Mouse (Mus musculus): ENCODE measurements around the gene Copb1. TPM values are rescaled to one million over a fixed set of nuclear protein-coding genes. Genes with fewer than 3 reads are reported as not detected.

Copb1 gene
- polyA plus RNA-seq, 1 experiment from 2014 or later, result 83.1 TPM

DNA sequence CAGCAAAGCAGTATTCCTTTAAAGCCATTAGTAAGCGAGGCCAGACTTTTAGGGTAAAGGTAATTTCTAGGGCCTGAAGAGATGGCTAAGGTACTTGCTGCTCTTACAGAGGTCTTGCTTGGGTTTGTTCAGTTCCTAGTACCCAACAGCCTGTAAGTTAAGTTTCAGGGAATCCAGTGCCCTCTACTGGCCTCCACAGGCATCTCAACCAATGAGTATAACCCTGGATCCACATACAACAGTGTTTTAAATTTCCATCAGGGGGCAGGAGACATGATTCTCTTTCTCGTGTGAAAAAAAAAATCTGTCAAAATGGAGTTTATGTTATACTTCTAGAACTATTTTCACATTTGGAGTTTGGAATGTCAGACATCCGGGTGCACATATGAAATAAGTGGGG is 27.2 kb upstream of the Copb1 start:
- 56% methylated on average over 3 of the region's 3 CpGs for WGBS
- no peak for ATAC-seq (ENCODE audit: low FRiP score)

DNA sequence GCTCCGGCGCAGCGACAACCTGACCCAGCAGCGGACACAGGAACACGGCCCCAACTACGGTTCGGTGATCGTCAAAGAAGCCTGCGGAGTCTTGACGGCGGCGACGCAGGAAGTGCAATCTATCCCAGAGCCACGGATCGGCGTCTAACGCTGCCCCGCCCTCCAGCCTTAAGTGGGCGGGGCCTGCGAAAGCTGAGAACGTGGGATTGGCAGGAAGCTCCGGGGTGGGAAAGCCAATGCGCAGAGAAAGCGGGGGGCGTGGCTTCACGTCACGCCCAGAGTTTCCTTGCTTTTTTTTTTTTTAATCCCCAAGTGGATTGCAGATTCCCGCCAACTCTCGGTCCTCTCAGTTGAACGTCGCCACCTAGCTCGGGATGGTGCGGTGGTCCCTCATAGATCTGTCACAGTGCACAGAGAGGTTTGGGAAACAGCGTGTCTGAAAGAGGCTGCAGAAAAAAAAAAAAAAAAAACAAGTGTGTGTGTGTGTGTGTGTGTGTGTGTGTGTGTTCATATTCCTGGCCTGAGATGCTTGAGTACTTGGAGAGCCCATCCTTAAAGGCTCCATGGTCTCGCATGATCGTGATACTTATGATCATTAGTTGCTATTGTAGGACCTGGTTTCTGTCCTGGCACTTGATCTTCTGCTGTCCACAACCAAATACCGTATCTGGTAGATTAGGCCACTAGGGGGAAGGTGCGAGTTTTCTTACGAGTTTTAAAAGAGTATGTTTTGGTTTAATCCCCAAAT is 21.7 kb upstream of the Copb1 start, which contains the start of gene Psma1:
Gene Psma1, minus strand, starts transcription at position 114 of the 748 bp plus-strand sequence.
- WGBS, result under 1% methylated on average over 39 of the region's 39 CpGs
- H3K36me3 ChIP-seq, result peaks cover 17% of the 10 kb centered on the region
- H3K9ac ChIP-seq (replicated peaks), result peak within 1 kb of the TSS; percentile 89
- H3K27ac ChIP-seq (replicated peaks), result peak within 1 kb of the TSS; percentile 83
- no peaks in the 10 kb centered on the region for H3K9me3 ChIP-seq (replicated peaks)
- peak within 1 kb of the TSS; percentile 88 for H3K4me3 ChIP-seq (replicated peaks)
- peak within 1 kb of the TSS; percentile 87 for H3K4me2 ChIP-seq
- peak; percentile 94 for ATAC-seq (ENCODE audit: low FRiP score)
- peaks cover 14% of the 10 kb centered on the region for H3K4me1 ChIP-seq
- H3K27me3 ChIP-seq (replicated peaks), result no peaks in the 10 kb centered on the region

More for the DNA sequence above, 27.2 kb upstream of the Copb1 start:
- no peaks in the 10 kb centered on the region for H3K36me3 ChIP-seq
- H3K27ac ChIP-seq (replicated peaks), result no peak overlapping the region
- no peak overlapping the region for H3K4me3 ChIP-seq (replicated peaks)
- H3K9ac ChIP-seq (replicated peaks), result no peak overlapping the region
- no peaks in the 10 kb centered on the region for H3K9me3 ChIP-seq (replicated peaks)
- H3K4me1 ChIP-seq, result no peaks in the 10 kb centered on the region; the same call in 1 of the 2 replicates
- H3K27me3 ChIP-seq (replicated peaks), result no peaks in the 10 kb centered on the region
- H3K4me2 ChIP-seq, result no peak overlapping the region

DNA sequence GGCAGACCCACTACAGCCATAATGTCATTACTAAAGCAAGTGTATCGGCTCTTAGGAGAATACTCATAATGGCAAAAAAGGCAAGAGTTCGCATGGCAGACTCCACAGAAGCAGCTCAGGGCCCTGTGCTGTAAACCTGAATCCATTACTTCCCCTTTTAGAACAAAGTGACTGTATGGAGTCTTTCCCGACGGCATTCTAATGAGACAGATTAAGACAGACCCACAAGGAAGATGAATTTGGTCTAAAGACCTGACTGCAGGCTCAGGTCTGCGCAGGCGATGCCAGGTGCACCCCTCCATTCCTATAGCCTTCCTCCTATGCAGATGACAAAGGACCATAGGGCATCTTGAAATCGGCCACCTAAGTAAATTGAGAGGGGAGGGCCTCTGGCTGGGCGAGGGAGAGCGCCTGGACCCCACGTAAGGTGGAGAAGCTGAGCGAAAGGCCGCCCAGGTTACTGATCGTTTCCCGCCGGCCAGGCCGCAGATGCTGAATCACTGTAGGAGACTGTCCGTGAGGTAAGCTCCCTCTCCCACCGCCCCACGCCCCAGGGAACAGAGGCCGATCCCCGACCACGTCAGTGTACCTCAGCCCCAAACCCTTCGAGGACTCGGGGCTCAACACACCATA is 21.0 kb upstream of the Copb1 start:
- no peaks in the 10 kb centered on the region for H3K27me3 ChIP-seq (replicated peaks)
- WGBS, result 1% methylated on average over 24 of the region's 24 CpGs
- peak; percentile 85 for ATAC-seq (ENCODE audit: low FRiP score)

DNA sequence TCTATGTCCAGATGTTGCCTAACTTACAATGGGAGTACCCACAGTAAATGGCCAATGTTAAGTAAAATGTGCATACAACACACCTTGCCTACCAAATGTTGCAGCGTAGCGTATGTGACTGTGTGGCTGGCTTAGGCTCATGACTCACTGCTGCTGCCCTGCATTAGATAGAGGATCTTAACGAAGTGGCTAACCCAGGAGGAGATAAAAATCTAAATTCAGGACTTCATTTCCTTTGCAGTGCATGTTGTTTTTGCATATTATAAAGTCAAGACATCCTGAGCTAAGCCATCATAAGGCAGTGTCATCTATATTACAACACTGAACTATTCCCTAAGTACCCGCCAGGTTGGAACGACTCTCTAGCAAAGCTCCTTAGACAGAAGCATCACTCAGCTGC is 13.9 kb upstream of the Copb1 start:
- no peak for ATAC-seq (ENCODE audit: low FRiP score)
- Histone ChIP-seq H3K9me3 (replicated peaks) (no peaks in the 10 kb centered on the region), H3K9ac (replicated peaks) (no peak overlapping the region), H3K27me3 (replicated peaks) (no peaks in the 10 kb centered on the region), H3K4me2 (no peak overlapping the region), H3K27ac (replicated peaks) (no peak overlapping the region), H3K4me3 (replicated peaks) (no peak overlapping the region), H3K4me1 (no peaks in the 10 kb centered on the region), H3K36me3 (peaks cover 78% of the 10 kb centered on the region)
- WGBS, result 96% methylated on average over 5 of the region's 5 CpGs

More for the DNA sequence above, 21.0 kb upstream of the Copb1 start:
- Histone ChIP-seq H3K9me3 (replicated peaks) (no peaks in the 10 kb centered on the region), H3K4me2 (peak overlapping the region; percentile 87), H3K9ac (replicated peaks) (peak overlapping the region; percentile 89), H3K4me1 (peaks cover 14% of the 10 kb centered on the region), H3K4me3 (replicated peaks) (peak overlapping the region; percentile 88), H3K36me3 (peaks cover 18% of the 10 kb centered on the region), H3K27ac (replicated peaks) (peak overlapping the region; percentile 83)

DNA sequence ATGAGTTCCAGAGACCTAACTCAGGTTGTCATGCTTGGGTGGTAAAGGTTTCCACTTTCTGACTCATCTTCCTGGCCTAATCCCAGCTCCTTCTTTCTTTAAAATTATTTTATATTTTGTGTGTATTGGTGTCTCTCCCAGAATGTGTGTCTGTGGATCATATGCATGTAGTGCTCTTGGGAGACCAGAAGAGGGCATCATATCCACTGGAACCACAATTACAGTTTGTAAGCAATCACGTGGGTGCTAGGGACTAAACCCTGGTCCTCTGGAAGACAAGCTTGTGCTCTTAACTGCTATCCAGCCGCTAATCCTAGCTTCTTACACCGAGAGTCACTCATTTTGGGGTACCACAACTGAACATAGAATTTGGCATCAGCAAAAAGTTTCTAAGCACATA is 2.8 kb downstream of the Copb1 start:
- ATAC-seq (ENCODE audit: low FRiP score), result no peak
- no peaks in the 10 kb centered on the region for H3K27me3 ChIP-seq (replicated peaks)
- no peaks in the 10 kb centered on the region for H3K9me3 ChIP-seq (replicated peaks)
- no peak overlapping the region for H3K4me2 ChIP-seq
- peaks cover 11% of the 10 kb centered on the region for H3K4me1 ChIP-seq
- H3K4me3 ChIP-seq (replicated peaks), result no peak overlapping the region
- H3K9ac ChIP-seq (replicated peaks), result no peak overlapping the region
- H3K27ac ChIP-seq (replicated peaks), result no peak overlapping the region
- peaks cover 44% of the 10 kb centered on the region for H3K36me3 ChIP-seq
- WGBS, result 92% methylated on average over 3 of the region's 3 CpGs

DNA sequence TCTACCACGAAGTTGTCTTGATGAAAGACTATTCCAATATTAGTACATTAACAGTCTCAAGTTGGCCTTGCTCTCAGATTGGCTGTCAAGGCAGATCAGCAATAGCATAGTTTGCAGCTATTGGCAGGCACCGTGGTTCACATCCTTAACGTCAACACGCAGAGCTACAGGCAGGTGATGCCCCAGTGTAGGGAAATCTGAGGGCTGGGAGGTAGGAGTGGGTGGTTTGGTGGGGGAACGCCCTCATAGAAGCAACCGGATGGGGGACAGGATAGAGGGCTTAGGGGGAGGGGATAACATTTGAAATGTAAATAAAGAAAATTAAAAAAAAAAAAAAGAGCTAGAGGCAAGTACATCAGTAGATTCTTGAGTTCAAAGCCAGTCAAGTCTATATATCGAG is 20.5 kb downstream of the Copb1 start:
- ATAC-seq (ENCODE audit: low FRiP score), result no peak

DNA sequence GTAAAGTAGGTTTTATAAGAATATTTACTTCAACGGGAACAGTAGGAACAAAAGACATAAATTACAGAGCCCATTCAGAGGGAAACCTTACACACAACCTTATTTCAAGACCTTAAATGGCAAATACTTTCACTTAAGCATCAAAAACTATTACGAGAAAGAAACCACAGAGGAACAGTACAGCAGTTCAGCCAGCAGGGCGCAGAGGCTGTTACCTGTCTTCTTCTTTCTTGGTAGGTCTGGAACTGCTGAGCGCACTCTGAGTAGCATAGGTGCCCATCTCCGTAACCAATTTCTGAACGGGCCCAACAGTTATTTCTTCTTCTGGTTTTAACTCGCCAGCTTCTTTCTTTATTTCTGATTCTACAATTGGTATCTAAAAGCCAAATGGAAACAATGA is 21.5 kb downstream of the Copb1 start:
- H3K27me3 ChIP-seq (replicated peaks), result no peaks in the 10 kb centered on the region
- H3K4me3 ChIP-seq (replicated peaks), result no peak overlapping the region
- ATAC-seq (ENCODE audit: low FRiP score), result no peak
- no peak overlapping the region for H3K9ac ChIP-seq (replicated peaks)
- H3K27ac ChIP-seq (replicated peaks), result no peak overlapping the region
- WGBS, result 96% methylated on average over 7 of the region's 7 CpGs
- no peak overlapping the region for H3K4me2 ChIP-seq
- H3K4me1 ChIP-seq, result no peaks in the 10 kb centered on the region
- H3K36me3 ChIP-seq, result peaks cover 66% of the 10 kb centered on the region
- no peaks in the 10 kb centered on the region for H3K9me3 ChIP-seq (replicated peaks)

More for the DNA sequence above, 20.5 kb downstream of the Copb1 start:
- Histone ChIP-seq H3K4me3 (replicated peaks) (no peak overlapping the region), H3K4me1 (no peaks in the 10 kb centered on the region), H3K27ac (replicated peaks) (no peak overlapping the region), H3K27me3 (replicated peaks) (no peaks in the 10 kb centered on the region), H3K9me3 (replicated peaks) (no peaks in the 10 kb centered on the region), H3K9ac (replicated peaks) (no peak overlapping the region), H3K36me3 (peaks cover 64% of the 10 kb centered on the region), H3K4me2 (no peak overlapping the region)
- WGBS, result 88% methylated on average over 7 of the region's 7 CpGs

DNA sequence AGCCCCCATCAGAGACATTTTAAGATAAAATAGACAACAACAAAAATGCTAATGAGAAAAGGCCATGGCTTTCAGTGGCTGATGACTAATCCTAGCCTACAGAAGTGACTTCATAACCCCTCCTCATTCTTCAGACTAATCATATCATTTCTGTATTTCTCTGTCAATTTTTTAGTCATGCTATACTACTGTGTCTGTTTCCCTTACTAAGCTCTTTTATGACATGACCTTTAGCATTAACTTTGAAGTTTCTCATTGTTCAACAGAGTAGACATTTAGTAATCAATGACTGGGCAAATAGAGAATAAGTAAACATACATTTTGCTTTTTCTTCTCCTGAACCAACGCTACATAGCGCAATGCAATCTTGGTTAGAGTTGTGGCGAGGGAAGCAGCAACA is 22.7 kb downstream of the Copb1 start:
- Histone ChIP-seq H3K36me3 (peaks cover 66% of the 10 kb centered on the region), H3K27ac (replicated peaks) (no peak overlapping the region)
- no peak for ATAC-seq (ENCODE audit: low FRiP score)

DNA sequence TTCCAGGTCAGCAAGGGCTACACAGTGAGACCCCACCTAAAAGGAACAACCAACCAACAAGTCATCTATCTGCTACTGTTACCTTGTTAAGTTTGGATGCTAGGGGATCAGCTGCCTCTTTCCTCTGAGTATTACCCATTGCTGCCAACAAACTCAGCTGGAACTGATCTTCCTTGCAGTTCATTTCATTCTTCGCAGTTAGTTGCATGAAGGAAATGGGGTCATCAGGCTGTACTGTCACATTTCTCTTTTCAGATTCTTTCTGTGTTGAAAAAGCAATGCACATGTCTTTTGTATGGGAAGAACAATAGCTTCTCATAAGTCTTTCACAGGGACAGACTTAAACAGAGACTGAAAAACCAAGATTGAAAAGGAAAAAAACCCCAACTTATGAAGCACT is 28.0 kb downstream of the Copb1 start:
- ATAC-seq (ENCODE audit: low FRiP score), result no peak
- Histone ChIP-seq H3K27ac (replicated peaks) (no peak overlapping the region), H3K4me3 (replicated peaks) (no peak overlapping the region), H3K9ac (replicated peaks) (no peak overlapping the region), H3K4me1 (no peaks in the 10 kb centered on the region), H3K27me3 (replicated peaks) (no peaks in the 10 kb centered on the region), H3K36me3 (peaks cover 59% of the 10 kb centered on the region), H3K4me2 (no peak overlapping the region), H3K9me3 (replicated peaks) (no peaks in the 10 kb centered on the region)
- WGBS, result 89% methylated on average over 1 of the region's 1 CpGs

More for the DNA sequence above, 22.7 kb downstream of the Copb1 start:
- Histone ChIP-seq H3K4me3 (replicated peaks) (no peak overlapping the region), H3K4me2 (no peak overlapping the region), H3K4me1 (no peaks in the 10 kb centered on the region), H3K9ac (replicated peaks) (no peak overlapping the region), H3K27me3 (replicated peaks) (no peaks in the 10 kb centered on the region), H3K9me3 (replicated peaks) (no peaks in the 10 kb centered on the region)
- 94% methylated on average over 3 of the region's 3 CpGs for WGBS

DNA sequence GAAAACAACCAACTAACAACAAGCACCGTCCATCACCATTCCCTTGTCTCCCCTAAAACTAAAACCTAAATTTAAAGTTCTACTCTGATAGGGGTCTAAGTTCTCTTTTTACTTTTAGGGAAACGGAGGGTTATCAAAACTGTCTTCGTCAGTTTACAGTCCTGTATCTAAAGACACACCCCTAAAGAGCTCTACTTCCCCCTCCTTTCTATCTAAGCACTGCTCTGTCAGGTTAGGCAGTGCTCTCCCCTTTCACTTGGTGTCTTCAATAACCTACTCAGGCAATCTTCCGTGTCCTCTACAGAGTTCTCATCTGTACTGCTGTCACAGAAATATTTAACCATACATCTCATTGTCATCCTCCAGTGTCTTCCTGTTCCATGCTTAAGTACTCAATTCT is 34.1 kb downstream of the Copb1 start:
- H3K36me3 ChIP-seq, result peaks cover 53% of the 10 kb centered on the region
- WGBS, result 96% methylated on average over 4 of the region's 4 CpGs
- H3K4me1 ChIP-seq, result no peaks in the 10 kb centered on the region
- no peaks in the 10 kb centered on the region for H3K27me3 ChIP-seq (replicated peaks)
- no peak overlapping the region for H3K27ac ChIP-seq (replicated peaks)
- H3K9ac ChIP-seq (replicated peaks), result no peak overlapping the region
- no peak for ATAC-seq (ENCODE audit: low FRiP score)
- no peak overlapping the region for H3K4me2 ChIP-seq
- H3K9me3 ChIP-seq (replicated peaks), result no peaks in the 10 kb centered on the region
- H3K4me3 ChIP-seq (replicated peaks), result no peak overlapping the region

DNA sequence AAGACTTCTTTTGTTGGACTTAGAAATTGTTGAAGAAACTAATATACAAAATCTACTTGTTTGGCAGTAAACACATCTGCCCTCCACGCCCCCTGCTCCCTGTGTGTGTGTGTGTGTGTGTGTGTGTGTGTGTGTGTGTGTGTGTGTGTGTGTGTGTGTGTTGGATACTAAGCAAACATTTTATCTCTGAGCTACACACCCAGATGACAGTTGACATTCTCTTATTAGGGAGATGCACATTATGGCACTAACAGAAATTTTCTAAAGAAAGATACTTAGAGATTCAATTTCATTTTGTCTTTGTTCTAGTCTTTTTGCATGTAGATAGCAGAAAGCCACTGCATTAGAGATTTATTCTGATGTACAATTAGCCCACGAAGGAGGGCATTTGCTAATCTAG is 37.6 kb downstream of the Copb1 start:
- WGBS, result 97% methylated on average over 2 of the region's 2 CpGs
- peaks cover 53% of the 10 kb centered on the region for H3K36me3 ChIP-seq

DNA sequence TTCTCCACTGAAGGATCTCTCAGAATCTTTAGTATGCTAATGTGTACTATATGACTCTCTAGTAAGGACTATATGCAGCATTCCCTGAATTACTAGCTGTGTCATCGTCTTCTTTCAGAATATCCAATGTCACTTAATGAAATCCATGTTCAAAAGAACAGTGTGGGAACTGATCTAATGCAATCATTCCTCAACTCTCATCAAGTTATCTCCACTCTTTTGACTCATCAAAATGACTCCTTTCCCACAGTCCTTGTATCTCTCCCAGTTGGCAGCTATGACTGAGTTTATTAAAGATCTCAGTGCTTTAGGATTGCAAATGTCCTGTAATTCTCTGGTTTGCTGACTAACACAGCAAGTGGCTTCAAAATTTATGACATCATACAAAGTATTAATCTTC is 40.1 kb downstream of the Copb1 start:
- peaks cover 30% of the 10 kb centered on the region for H3K36me3 ChIP-seq

More for the DNA sequence above, 37.6 kb downstream of the Copb1 start:
- no peak overlapping the region for H3K4me2 ChIP-seq
- no peak overlapping the region for H3K4me3 ChIP-seq (replicated peaks)
- no peaks in the 10 kb centered on the region for H3K4me1 ChIP-seq
- no peaks in the 10 kb centered on the region for H3K9me3 ChIP-seq (replicated peaks)
- no peak for ATAC-seq (ENCODE audit: low FRiP score)
- H3K27ac ChIP-seq (replicated peaks), result no peak overlapping the region
- no peaks in the 10 kb centered on the region for H3K27me3 ChIP-seq (replicated peaks)
- H3K9ac ChIP-seq (replicated peaks), result no peak overlapping the region

More for the DNA sequence above, 40.1 kb downstream of the Copb1 start:
- Histone ChIP-seq H3K4me1 (no peaks in the 10 kb centered on the region), H3K9ac (replicated peaks) (no peak overlapping the region), H3K4me2 (no peak overlapping the region), H3K27me3 (replicated peaks) (no peaks in the 10 kb centered on the region), H3K4me3 (replicated peaks) (no peak overlapping the region), H3K27ac (replicated peaks) (no peak overlapping the region), H3K9me3 (replicated peaks) (no peaks in the 10 kb centered on the region)
- ATAC-seq (ENCODE audit: low FRiP score), result no peak
- 95% methylated on average over 1 of the region's 1 CpGs for WGBS
